Mouse (Mus musculus): ENCODE data around the gene Lbp. TPM values are rescaled to one million over a fixed set of nuclear protein-coding genes. Genes with fewer than 3 reads are reported as not detected.

The Lbp gene
- polyA plus RNA-seq, 1 experiment from 2014 or later = 167 TPM

GRCm38 (mm10) chr2:158281497-158282205 lies 24.6 kb upstream of the Lbp start:
- Histone ChIP-seq H3K4me3 (ENCODE audit: low read depth, low read length) (no peak overlapping the region), H3K27me3 (ENCODE audit: insufficient read depth, low read length) (no peaks in the 10 kb centered on the region), H3K4me1 (ENCODE audit: insufficient read depth) (peaks cover 7% of the 10 kb centered on the region; the same call in 1 of the 2 replicates), H3K27ac (ENCODE audit: low read depth) (no peak overlapping the region), H3K36me3 (replicated peaks; ENCODE audit: insufficient read depth, low read length) (no peaks in the 10 kb centered on the region), H3K9me3 (ENCODE audit: low read length) (no peaks in the 10 kb centered on the region), H3K9ac (replicated peaks) (no peak overlapping the region), H3K4me2 (ENCODE audit: low read depth, low read length) (no peak overlapping the region)
- 53% methylated on average over 16 of the region's 16 CpGs for WGBS (ENCODE audit: insufficient replicate concordance)
- TF ChIP-seq CTCF (IDR thresholded peaks at IDR 0.05; ENCODE audit: low read depth) = no peak
- TF ChIP-seq EP300 (IDR thresholded peaks at IDR 0.05; ENCODE audit: low read depth) = no peak
- ATAC-seq (no peak), DNase-seq (peak; percentile 29)

DNA sequence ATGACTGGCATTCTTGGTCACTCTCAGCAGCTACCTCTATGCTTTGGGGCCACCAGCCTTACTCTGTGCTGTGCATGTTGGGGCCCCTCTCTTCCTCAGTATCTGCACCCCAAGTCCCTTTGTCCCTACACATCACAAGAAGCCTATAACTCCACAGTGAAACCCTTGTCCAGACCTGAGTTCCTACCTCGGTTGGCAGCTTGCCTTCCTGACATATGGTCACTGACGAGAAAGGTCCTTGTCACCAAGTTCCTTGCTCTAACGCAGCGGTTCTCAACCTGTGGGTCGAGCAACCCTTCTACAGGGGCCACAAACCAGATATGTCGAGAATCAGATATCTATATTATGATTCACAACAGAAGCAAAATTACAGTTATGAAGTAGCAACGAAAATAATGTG lies 23.2 kb upstream of the Lbp start:
- TF ChIP-seq EP300 (IDR thresholded peaks at IDR 0.05; ENCODE audit: low read depth) = no peak
- no peak for TF ChIP-seq CTCF (IDR thresholded peaks at IDR 0.05; ENCODE audit: low read depth)
- H3K36me3 ChIP-seq (replicated peaks; ENCODE audit: insufficient read depth, low read length) = no peaks in the 10 kb centered on the region
- ATAC-seq (no peak), DNase-seq (no peak)
- no peaks in the 10 kb centered on the region for H3K27me3 ChIP-seq (ENCODE audit: insufficient read depth, low read length)
- H3K4me3 ChIP-seq (ENCODE audit: low read depth, low read length) = no peak overlapping the region
- H3K4me1 ChIP-seq (ENCODE audit: insufficient read depth) = peaks cover 7% of the 10 kb centered on the region; the same call in 1 of the 2 replicates
- H3K27ac ChIP-seq (ENCODE audit: low read depth) = no peak overlapping the region
- 67% methylated on average over 7 of the region's 7 CpGs for WGBS (ENCODE audit: insufficient replicate concordance)
- no peak overlapping the region for H3K9ac ChIP-seq (replicated peaks)
- no peak overlapping the region for H3K4me2 ChIP-seq (ENCODE audit: low read depth, low read length)
- no peaks in the 10 kb centered on the region for H3K9me3 ChIP-seq (ENCODE audit: low read length)

DNA sequence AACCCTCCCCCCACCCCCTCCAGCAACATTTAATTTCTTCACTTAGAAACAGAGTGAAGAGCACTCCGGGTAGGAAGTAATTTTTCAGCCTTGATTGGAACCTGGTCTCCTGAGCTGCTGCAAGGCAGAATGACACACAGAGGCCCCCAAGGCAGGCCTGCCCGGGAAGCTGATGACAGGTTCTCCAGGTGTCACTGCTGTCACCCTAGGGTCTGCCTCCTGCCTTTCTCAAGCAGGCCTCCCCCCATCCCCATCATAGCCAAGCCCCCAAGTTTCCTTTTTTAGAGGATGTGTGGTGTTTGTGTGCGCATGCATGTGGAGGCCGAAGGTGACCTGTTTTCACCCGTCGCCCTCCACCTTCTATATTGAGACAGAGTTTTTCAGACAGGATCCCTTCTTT lies 22.5 kb upstream of the Lbp start:
- Histone ChIP-seq H3K9ac (replicated peaks) (no peak overlapping the region), H3K4me1 (ENCODE audit: insufficient read depth) (peaks cover 7% of the 10 kb centered on the region; the same call in 1 of the 2 replicates), H3K36me3 (replicated peaks; ENCODE audit: insufficient read depth, low read length) (no peaks in the 10 kb centered on the region), H3K9me3 (ENCODE audit: low read length) (no peaks in the 10 kb centered on the region), H3K27me3 (ENCODE audit: insufficient read depth, low read length) (no peaks in the 10 kb centered on the region), H3K4me3 (ENCODE audit: low read depth, low read length) (no peak overlapping the region), H3K27ac (ENCODE audit: low read depth) (no peak overlapping the region), H3K4me2 (ENCODE audit: low read depth, low read length) (no peak overlapping the region)
- WGBS (ENCODE audit: insufficient replicate concordance) = 79% methylated on average over 6 of the region's 6 CpGs
- ATAC-seq (no peak), DNase-seq (no peak)
- TF ChIP-seq CTCF (IDR thresholded peaks at IDR 0.05; ENCODE audit: low read depth) = no peak
- TF ChIP-seq EP300 (IDR thresholded peaks at IDR 0.05; ENCODE audit: low read depth) = no peak

DNA sequence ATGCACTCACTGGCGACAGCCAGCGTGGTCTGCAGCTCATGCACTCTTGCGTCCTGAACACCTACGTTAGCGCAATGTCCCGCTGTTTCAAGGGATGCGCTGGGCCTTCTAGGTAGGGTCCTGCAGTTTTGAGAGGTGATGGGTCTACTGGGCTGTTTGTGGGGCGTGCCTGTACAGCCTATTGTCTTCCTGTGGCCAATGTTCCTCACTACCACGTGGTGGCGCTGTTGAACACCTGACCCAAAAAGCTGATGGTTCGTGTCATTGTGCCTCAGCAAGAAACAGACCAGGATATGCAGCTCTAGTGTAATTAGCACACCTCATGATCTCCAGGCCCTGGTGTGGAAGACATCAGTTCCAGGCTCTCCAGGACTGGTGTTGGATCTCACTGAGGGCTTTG lies 21.7 kb upstream of the Lbp start:
- no peaks in the 10 kb centered on the region for H3K9me3 ChIP-seq (ENCODE audit: low read length)
- DNase-seq (peak; percentile 74), ATAC-seq (peak; percentile 77)
- no peaks in the 10 kb centered on the region for H3K27me3 ChIP-seq (ENCODE audit: insufficient read depth, low read length)
- no peak overlapping the region for H3K27ac ChIP-seq (ENCODE audit: low read depth)
- TF ChIP-seq EP300 (IDR thresholded peaks at IDR 0.05; ENCODE audit: low read depth) (no peak), CTCF (IDR thresholded peaks at IDR 0.05; ENCODE audit: low read depth) (peak; percentile 95)
- H3K4me3 ChIP-seq (ENCODE audit: low read depth, low read length) = no peak overlapping the region
- no peaks in the 10 kb centered on the region for H3K36me3 ChIP-seq (replicated peaks; ENCODE audit: insufficient read depth, low read length)
- no peak overlapping the region for H3K4me2 ChIP-seq (ENCODE audit: low read depth, low read length)
- no peak overlapping the region for H3K9ac ChIP-seq (replicated peaks)
- H3K4me1 ChIP-seq (ENCODE audit: insufficient read depth) = peaks cover 7% of the 10 kb centered on the region; the same call in 1 of the 2 replicates
- 17% methylated on average over 11 of the region's 11 CpGs for WGBS (ENCODE audit: insufficient replicate concordance)

GRCm38 (mm10) chr2:158285655-158286054 lies 20.6 kb upstream of the Lbp start:
- no peak for TF ChIP-seq EP300 (IDR thresholded peaks at IDR 0.05; ENCODE audit: low read depth)
- no peak for TF ChIP-seq CTCF (IDR thresholded peaks at IDR 0.05; ENCODE audit: low read depth)
- WGBS (ENCODE audit: insufficient replicate concordance) = 69% methylated on average over 6 of the region's 6 CpGs
- peak; percentile 87 for ATAC-seq
- Histone ChIP-seq H3K4me3 (ENCODE audit: low read depth, low read length) (no peak overlapping the region), H3K27me3 (ENCODE audit: insufficient read depth, low read length) (no peaks in the 10 kb centered on the region), H3K4me1 (ENCODE audit: insufficient read depth) (peaks cover 7% of the 10 kb centered on the region; the same call in 1 of the 2 replicates), H3K36me3 (replicated peaks; ENCODE audit: insufficient read depth, low read length) (no peaks in the 10 kb centered on the region), H3K9me3 (ENCODE audit: low read length) (no peaks in the 10 kb centered on the region), H3K9ac (replicated peaks) (no peak overlapping the region), H3K27ac (ENCODE audit: low read depth) (peak overlapping the region; percentile 77), H3K4me2 (ENCODE audit: low read depth, low read length) (no peak overlapping the region)
- DNase-seq = peak; percentile 56

DNA sequence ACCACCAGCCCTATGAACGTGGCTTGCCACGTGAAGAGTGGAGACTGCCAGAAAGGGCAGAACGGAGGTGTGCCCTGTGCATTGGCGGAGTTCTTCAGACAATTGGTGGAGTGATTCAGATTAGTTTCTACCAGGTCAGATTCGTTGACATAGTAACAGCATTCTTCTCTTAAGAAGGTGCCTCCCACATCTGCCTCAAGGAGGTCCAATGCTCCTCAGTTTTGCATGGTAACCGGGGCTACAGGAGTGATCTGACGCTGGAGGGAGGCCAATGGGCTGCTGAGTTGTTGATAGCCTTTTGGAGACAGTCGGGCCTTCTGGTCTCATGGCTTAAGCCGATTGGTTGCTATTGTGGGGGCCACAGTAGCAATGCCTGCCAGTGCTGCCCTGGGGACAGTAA lies 10.6 kb upstream of the Lbp start:
- H3K9ac ChIP-seq (replicated peaks) = no peak overlapping the region
- no peak for ATAC-seq
- no peaks in the 10 kb centered on the region for H3K36me3 ChIP-seq (replicated peaks; ENCODE audit: insufficient read depth, low read length)
- no peak for TF ChIP-seq EP300 (IDR thresholded peaks at IDR 0.05; ENCODE audit: low read depth)
- TF ChIP-seq CTCF (IDR thresholded peaks at IDR 0.05; ENCODE audit: low read depth) = no peak
- no peak overlapping the region for H3K4me3 ChIP-seq (ENCODE audit: low read depth, low read length)
- no peak overlapping the region for H3K27ac ChIP-seq (ENCODE audit: low read depth)
- H3K4me1 ChIP-seq (ENCODE audit: insufficient read depth) = no peaks in the 10 kb centered on the region
- no peak for DNase-seq
- H3K9me3 ChIP-seq (ENCODE audit: low read length) = no peaks in the 10 kb centered on the region; the same call in 1 of the 2 replicates
- WGBS (ENCODE audit: insufficient replicate concordance) = 63% methylated on average over 9 of the region's 9 CpGs
- H3K27me3 ChIP-seq (ENCODE audit: insufficient read depth, low read length) = no peaks in the 10 kb centered on the region
- H3K4me2 ChIP-seq (ENCODE audit: low read depth, low read length) = no peak overlapping the region
